Mouse (Mus musculus) brain, adult 10 weeks (tissue): Measurements from ENCODE around the gene Olfr1168. TPM values are rescaled to one million over a fixed set of nuclear protein-coding genes. Genes with fewer than 3 reads are reported as not detected.

Source experiments
- polyA plus RNA-seq: library from polyadenylated mRNA; stranded (reverse); fragments of 350-450 nt; fragmentation: Illumina TruSeq; extraction: RNeasy Lipid Tissue Mini Kit (QIAGEN cat#74804); gene quantifications from one replicate; pipeline ENCODE4 v1.2.3, GENCODE M21; 2015; ENCODE audit warnings: low read depth, low replicate concordance

The Olfr1168 gene
- not detected for polyA plus RNA-seq

DNA sequence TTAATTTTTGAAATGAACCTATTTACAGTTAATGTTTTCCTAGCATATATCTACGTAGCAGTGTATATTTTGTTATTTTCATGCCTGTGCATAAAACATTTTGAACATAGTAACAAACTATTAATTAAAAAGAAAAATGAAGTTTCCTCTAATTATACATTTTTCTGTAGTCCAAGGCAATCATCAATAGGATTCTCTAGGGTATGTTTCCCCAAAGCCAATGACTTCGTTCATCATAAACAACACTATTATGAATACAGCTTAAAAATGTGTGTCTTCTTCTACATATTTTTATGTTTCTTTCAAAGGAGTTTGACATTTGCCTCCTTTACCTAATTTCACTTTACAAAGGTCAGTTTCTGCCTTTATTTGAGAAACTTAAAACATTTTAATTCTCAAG lies at the start of gene Olfr1168:
Olfr1168 (plus strand) TSS at position 301 of the 400 bp plus-strand sequence.

DNA sequence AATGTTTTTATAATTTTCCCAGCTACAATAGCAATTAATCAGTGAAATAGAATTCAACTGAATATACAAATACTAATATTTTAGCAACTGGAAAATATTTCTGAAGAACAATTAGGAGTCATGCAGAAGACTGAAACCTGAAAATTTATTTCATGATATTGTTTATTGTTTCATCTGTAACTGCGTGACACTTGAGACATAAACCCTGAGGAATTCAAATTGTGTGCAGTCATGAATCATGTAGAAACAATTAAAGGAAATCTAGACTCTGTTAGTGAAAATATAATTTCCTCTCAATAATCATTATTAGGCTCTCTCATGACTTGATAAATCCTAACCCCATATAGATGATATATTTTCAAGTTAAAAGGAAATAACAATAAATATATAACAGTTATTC lies 26.6 kb upstream of the Olfr1168 start, which contains the start of gene Olfr1167:
Olfr1167 (minus strand) TSS at position 101 of the 400 bp plus-strand sequence.

DNA sequence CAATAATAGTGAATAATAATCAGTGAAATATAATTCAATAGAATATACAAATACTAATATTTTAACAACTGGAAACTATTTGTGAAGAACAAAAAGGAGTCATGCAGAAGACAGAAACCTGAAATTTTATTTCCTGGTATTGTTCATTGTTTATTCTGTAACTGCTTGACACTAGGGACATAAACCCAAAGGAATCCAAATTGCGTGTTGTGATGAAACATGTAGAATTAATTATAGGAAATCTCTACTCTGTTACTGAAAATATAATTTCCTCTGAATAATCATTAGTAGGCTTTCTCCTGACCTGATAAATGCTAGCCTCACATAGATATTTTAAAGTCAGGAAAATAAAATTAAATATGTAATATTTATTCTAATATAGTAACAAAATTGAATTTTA lies 46.6 kb downstream of the Olfr1168 start, which contains the start of gene Olfr1170:
Olfr1170 (minus strand) TSS at position 101 of the 400 bp plus-strand sequence.

Other genes starting within 250 kb of the Olfr1168 start
- gene Olfr1155, start 236.7 kb upstream of the Olfr1168 start, polyA plus RNA-seq: not detected
- gene Olfr1156, start 228.8 kb upstream of the Olfr1168 start, polyA plus RNA-seq: not detected
- gene Olfr1157, start 213.6 kb upstream of the Olfr1168 start, polyA plus RNA-seq: not detected
- not detected for gene Olfr74, start 207.2 kb upstream of the Olfr1168 start, polyA plus RNA-seq
- gene Olfr1158, start 191.8 kb upstream of the Olfr1168 start, polyA plus RNA-seq: not detected
- not detected for gene Olfr1160, start 173.6 kb upstream of the Olfr1168 start, polyA plus RNA-seq
- gene Olfr1161, start 159.1 kb upstream of the Olfr1168 start, polyA plus RNA-seq: not detected
- not detected for gene Olfr73, start 144.2 kb upstream of the Olfr1168 start, polyA plus RNA-seq
- not detected for gene Olfr1162, start 130.8 kb upstream of the Olfr1168 start, polyA plus RNA-seq
- gene Olfr1163, start 110.0 kb upstream of the Olfr1168 start, polyA plus RNA-seq: not detected
- not detected for gene Olfr1164, start 87.9 kb upstream of the Olfr1168 start, polyA plus RNA-seq
- not detected for gene Olfr1166, start 53.6 kb upstream of the Olfr1168 start, polyA plus RNA-seq
- not detected for gene Olfr1167, start 26.7 kb upstream of the Olfr1168 start, polyA plus RNA-seq
- gene Olfr1170, start 46.5 kb downstream of the Olfr1168 start, polyA plus RNA-seq: not detected
- gene Olfr1173, start 98.0 kb downstream of the Olfr1168 start, polyA plus RNA-seq: not detected
- gene Olfr1174-ps, start 133.3 kb downstream of the Olfr1168 start, polyA plus RNA-seq: not detected
- not detected for gene Olfr1175-ps, start 145.3 kb downstream of the Olfr1168 start, polyA plus RNA-seq
- not detected for gene Olfr1176, start 154.8 kb downstream of the Olfr1168 start, polyA plus RNA-seq
- not detected for gene Olfr1177-ps, start 164.6 kb downstream of the Olfr1168 start, polyA plus RNA-seq
- not detected for gene Olfr1178, start 205.2 kb downstream of the Olfr1168 start, polyA plus RNA-seq
- gene Olfr1179, start 224.6 kb downstream of the Olfr1168 start, polyA plus RNA-seq: not detected
- gene Olfr1180, start 237.3 kb downstream of the Olfr1168 start, polyA plus RNA-seq: not detected
- gene Olfr1181, start 244.3 kb downstream of the Olfr1168 start, polyA plus RNA-seq: not detected